Mouse (Mus musculus) neural tube, embryonic 15.5 days (tissue): ENCODE measurements around the gene Kcnb1. TPM values are rescaled to one million over a fixed set of nuclear protein-coding genes. Genes with fewer than 3 reads are reported as not detected.

Source experiments
- ATAC-seq: fragments of 200-750 bp; cut with Nextera tagmentation; 2 replicates; pipeline ENCODE4 v1.8.0; 2017; ENCODE audit warnings: mild to moderate bottlenecking, moderate TSS enrichment, moderate library complexity; ENCODE audit not compliant: low FRiP score
- H3K27ac ChIP-seq: fragments of 300-500 bp; sonication (generic); replicated peaks from 2 replicates; pipeline ENCODE4 v1.5.1; 2015; ENCODE audit warnings: mild to moderate bottlenecking, inconsistent platforms
- H3K27me3 ChIP-seq: fragments of 300-500 bp; sonication (generic); replicated peaks from 2 replicates; pipeline ENCODE4 v1.6.1; 2015; ENCODE audit warnings: inconsistent platforms
- H3K36me3 ChIP-seq: fragments of 300-500 bp; sonication (generic); 2 replicates; pipeline ENCODE4 v1.6.1; 2015; ENCODE audit warnings: inconsistent platforms
- H3K4me1 ChIP-seq: fragments of 300-500 bp; sonication (generic); 2 replicates; pipeline ENCODE4 v1.6.1; 2015; ENCODE audit warnings: inconsistent platforms
- H3K4me2 ChIP-seq: fragments of 300-500 bp; sonication (generic); 2 replicates; pipeline ENCODE4 v1.6.1; 2015; ENCODE audit warnings: inconsistent platforms, mild to moderate bottlenecking, moderate library complexity
- H3K4me3 ChIP-seq: fragments of 300-500 bp; sonication (generic); replicated peaks from 2 replicates; pipeline ENCODE4 v1.5.1; 2015; ENCODE audit warnings: mild to moderate bottlenecking, inconsistent platforms
- H3K9ac ChIP-seq: fragments of 300-500 bp; sonication (generic); replicated peaks from 2 replicates; pipeline ENCODE4 v1.6.1; 2015; ENCODE audit warnings: mild to moderate bottlenecking, inconsistent platforms
- H3K9me3 ChIP-seq: fragments of 300-500 bp; sonication (generic); replicated peaks from 2 replicates; pipeline ENCODE4 v1.6.1; 2016; ENCODE audit warnings: inconsistent platforms
- WGBS: fragments of 180-500 bp; shearing (Covaris S2); methylation state at CpG from one replicate; pipeline ENCODE4 v1.1.7; 2015; ENCODE audit warnings: mixed read lengths; 5-methylcytosine and 5-hydroxymethylcytosine counted together
- polyA plus RNA-seq: library from polyadenylated mRNA; unstranded; fragments of >200 nt; fragmentation: Nextera tagmentation; extraction: Ambion mirVana; gene quantifications from 2 replicates; pipeline ENCODE4 v1.2.1, GENCODE M21; 2015

Kcnb1 gene
- polyA plus RNA-seq, 1 experiment from 2014 or later, result 3.9 TPM

GRCm38 (mm10) chr2:167181662-167182389 lies 8.1 kb downstream of the Kcnb1 start:
- Histone ChIP-seq H3K4me3 (no peak overlapping the region), H3K9ac (no peak overlapping the region), H3K4me2 (no peak overlapping the region), H3K9me3 (no peaks in the 10 kb centered on the region), H3K27ac (no peak overlapping the region), H3K4me1 (peaks cover 17% of the 10 kb centered on the region), H3K27me3 (no peaks in the 10 kb centered on the region), H3K36me3 (peaks cover 13% of the 10 kb centered on the region)
- ATAC-seq, result no peak
- 89% methylated on average over 14 of the region's 14 CpGs for WGBS

GRCm38 (mm10) chr2:167181096-167181495 lies 8.9 kb downstream of the Kcnb1 start:
- Histone ChIP-seq H3K4me1 (peaks cover 11% of the 10 kb centered on the region), H3K27ac (no peak overlapping the region)
- 82% methylated on average over 8 of the region's 8 CpGs for WGBS

GRCm38 (mm10) chr2:167179301-167179700 lies 10.7 kb downstream of the Kcnb1 start:
- Histone ChIP-seq H3K27ac (no peak overlapping the region), H3K9ac (no peak overlapping the region), H3K9me3 (no peaks in the 10 kb centered on the region), H3K4me1 (peaks cover 3% of the 10 kb centered on the region; the same call in 1 of the 2 replicates), H3K27me3 (no peaks in the 10 kb centered on the region), H3K4me3 (no peak overlapping the region), H3K4me2 (no peak overlapping the region), H3K36me3 (peaks cover 13% of the 10 kb centered on the region)
- WGBS, result 91% methylated on average over 10 of the region's 10 CpGs
- no peak for ATAC-seq

More at GRCm38 (mm10) chr2:167181096-167181495, 8.9 kb downstream of the Kcnb1 start:
- ATAC-seq, result no peak
- no peak overlapping the region for H3K4me2 ChIP-seq
- H3K9ac ChIP-seq, result no peak overlapping the region
- H3K9me3 ChIP-seq, result no peaks in the 10 kb centered on the region
- peaks cover 13% of the 10 kb centered on the region for H3K36me3 ChIP-seq
- H3K4me3 ChIP-seq, result no peak overlapping the region
- no peaks in the 10 kb centered on the region for H3K27me3 ChIP-seq

- Histone ChIP-seq H3K27ac (no peak overlapping the region), H3K4me2 (no peak overlapping the region), H3K9ac (no peak overlapping the region), H3K9me3 (no peaks in the 10 kb centered on the region), H3K4me3 (no peak overlapping the region), H3K27me3 (no peaks in the 10 kb centered on the region), H3K36me3 (peaks cover 16% of the 10 kb centered on the region), H3K4me1 (peaks cover 3% of the 10 kb centered on the region; the same call in 1 of the 2 replicates)
- 56% methylated on average over 10 of the region's 10 CpGs for WGBS
- no peak for ATAC-seq
Observed at GRCm38 (mm10) chr2:167177231-167177641, 12.7 kb downstream of the Kcnb1 start.

GRCm38 (mm10) chr2:167175284-167175683 lies 14.7 kb downstream of the Kcnb1 start:
- Histone ChIP-seq H3K4me1 (peaks cover 3% of the 10 kb centered on the region; the same call in 1 of the 2 replicates), H3K4me2 (no peak overlapping the region), H3K36me3 (peaks cover 10% of the 10 kb centered on the region), H3K27ac (no peak overlapping the region), H3K27me3 (no peaks in the 10 kb centered on the region), H3K9ac (no peak overlapping the region), H3K9me3 (no peaks in the 10 kb centered on the region), H3K4me3 (no peak overlapping the region)
- no peak for ATAC-seq
- 91% methylated on average over 6 of the region's 6 CpGs for WGBS

GRCm38 (mm10) chr2:167173051-167173875 lies 16.7 kb downstream of the Kcnb1 start:
- Histone ChIP-seq H3K36me3 (peaks cover 10% of the 10 kb centered on the region), H3K27ac (no peak overlapping the region)
- WGBS, result 83% methylated on average over 5 of the region's 5 CpGs

GRCm38 (mm10) chr2:167167515-167168212 lies 22.3 kb downstream of the Kcnb1 start:
- H3K4me1 ChIP-seq, result peaks cover 22% of the 10 kb centered on the region
- H3K4me2 ChIP-seq, result no peak overlapping the region
- H3K27me3 ChIP-seq, result no peaks in the 10 kb centered on the region
- no peak overlapping the region for H3K4me3 ChIP-seq
- 45% methylated on average over 11 of the region's 11 CpGs for WGBS
- ATAC-seq, result peak; percentile 24; the same call in 1 of the 2 replicates
- no peaks in the 10 kb centered on the region for H3K9me3 ChIP-seq
- H3K36me3 ChIP-seq, result no peaks in the 10 kb centered on the region
- H3K9ac ChIP-seq, result no peak overlapping the region
- peak overlapping the region; percentile 14; the same call in 1 of the 2 replicates for H3K27ac ChIP-seq

More at GRCm38 (mm10) chr2:167173051-167173875, 16.7 kb downstream of the Kcnb1 start:
- Histone ChIP-seq H3K4me1 (peaks cover 6% of the 10 kb centered on the region), H3K4me2 (no peak overlapping the region), H3K27me3 (no peaks in the 10 kb centered on the region), H3K4me3 (no peak overlapping the region), H3K9ac (no peak overlapping the region), H3K9me3 (no peaks in the 10 kb centered on the region)
- ATAC-seq, result no peak

- 89% methylated on average over 9 of the region's 9 CpGs for WGBS
- no peak overlapping the region for H3K27ac ChIP-seq
- H3K9me3 ChIP-seq, result no peaks in the 10 kb centered on the region
- H3K4me1 ChIP-seq, result peaks cover 28% of the 10 kb centered on the region
- H3K4me3 ChIP-seq, result no peak overlapping the region
- no peak overlapping the region for H3K4me2 ChIP-seq
- H3K27me3 ChIP-seq, result no peaks in the 10 kb centered on the region
- no peak for ATAC-seq
- no peak overlapping the region for H3K9ac ChIP-seq
- H3K36me3 ChIP-seq, result no peaks in the 10 kb centered on the region
Observed at GRCm38 (mm10) chr2:167163600-167163999, 26.4 kb downstream of the Kcnb1 start.

GRCm38 (mm10) chr2:167163134-167163533 lies 26.8 kb downstream of the Kcnb1 start:
- no peak overlapping the region for H3K27ac ChIP-seq
- H3K36me3 ChIP-seq, result no peaks in the 10 kb centered on the region
- WGBS, result 79% methylated on average over 10 of the region's 10 CpGs
- no peak overlapping the region for H3K9ac ChIP-seq
- no peak overlapping the region for H3K4me2 ChIP-seq
- no peak for ATAC-seq
- H3K9me3 ChIP-seq, result no peaks in the 10 kb centered on the region
- H3K4me1 ChIP-seq, result peaks cover 24% of the 10 kb centered on the region
- H3K4me3 ChIP-seq, result no peak overlapping the region
- no peaks in the 10 kb centered on the region for H3K27me3 ChIP-seq

GRCm38 (mm10) chr2:167162516-167163021 lies 27.4 kb downstream of the Kcnb1 start:
- no peak for ATAC-seq
- H3K27me3 ChIP-seq, result no peaks in the 10 kb centered on the region
- no peak overlapping the region for H3K9ac ChIP-seq
- H3K4me3 ChIP-seq, result no peak overlapping the region
- peaks cover 18% of the 10 kb centered on the region for H3K4me1 ChIP-seq
- no peaks in the 10 kb centered on the region for H3K9me3 ChIP-seq
- no peak overlapping the region for H3K4me2 ChIP-seq
- no peaks in the 10 kb centered on the region for H3K36me3 ChIP-seq
- H3K27ac ChIP-seq, result no peak overlapping the region
- WGBS, result 70% methylated on average over 10 of the region's 10 CpGs

GRCm38 (mm10) chr2:167159721-167160120 lies 30.2 kb downstream of the Kcnb1 start:
- WGBS, result 90% methylated on average over 4 of the region's 4 CpGs
- no peak overlapping the region for H3K27ac ChIP-seq
- no peak for ATAC-seq

More at GRCm38 (mm10) chr2:167159721-167160120, 30.2 kb downstream of the Kcnb1 start:
- Histone ChIP-seq H3K9me3 (no peaks in the 10 kb centered on the region), H3K4me1 (peaks cover 28% of the 10 kb centered on the region), H3K36me3 (no peaks in the 10 kb centered on the region), H3K4me3 (no peak overlapping the region), H3K4me2 (no peak overlapping the region), H3K27me3 (no peaks in the 10 kb centered on the region), H3K9ac (no peak overlapping the region)
